Mouse (Mus musculus) left cerebral cortex, adult 8-10 months (tissue): Measurements from ENCODE around the gene Lcp2. TPM values are rescaled to one million over a fixed set of nuclear protein-coding genes. Genes with fewer than 3 reads are reported as not detected.
"Not testable (repeated sequence)": the region's sequence is repeated elsewhere in the genome, so short reads cannot be mapped to it uniquely, and the experiment has no call there.

Experiments used
- DNase-seq, 2 experiments: peaks; one replicate each; pipeline ENCODE4 v3.0.0; 2022; ENCODE audit warnings: low spot score in 2 of 2
- total RNA-seq, 4 experiments: library from RNA; stranded (reverse); gene quantifications; 2 replicates each; pipeline ENCODE4 v1.2.4; 2022

Gene Lcp2
- total RNA-seq, 4 experiments from 2014 or later = 2.7 to 6.1 (median 4.5) TPM

DNA sequence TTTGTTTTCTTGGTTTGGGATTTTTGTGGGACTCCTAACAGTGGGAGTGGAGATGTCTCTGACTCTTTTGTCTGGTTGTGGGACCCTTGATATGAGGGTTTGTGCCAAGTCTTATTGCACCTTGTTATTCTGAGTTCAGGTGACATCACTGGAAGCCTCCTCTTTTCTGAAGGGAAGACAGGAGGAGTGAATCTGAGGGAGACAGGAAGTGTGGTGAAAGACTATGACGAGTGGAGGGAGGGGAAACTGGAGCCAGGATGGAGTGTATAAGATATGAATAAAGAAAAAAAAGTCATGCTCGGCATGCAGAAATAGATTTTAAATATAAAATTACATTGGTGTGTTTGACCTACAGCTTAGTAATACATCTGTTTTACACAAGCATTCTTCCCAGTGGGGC lies 37.9 kb downstream of the Lcp2 start:
- no peak for DNase-seq

DNA sequence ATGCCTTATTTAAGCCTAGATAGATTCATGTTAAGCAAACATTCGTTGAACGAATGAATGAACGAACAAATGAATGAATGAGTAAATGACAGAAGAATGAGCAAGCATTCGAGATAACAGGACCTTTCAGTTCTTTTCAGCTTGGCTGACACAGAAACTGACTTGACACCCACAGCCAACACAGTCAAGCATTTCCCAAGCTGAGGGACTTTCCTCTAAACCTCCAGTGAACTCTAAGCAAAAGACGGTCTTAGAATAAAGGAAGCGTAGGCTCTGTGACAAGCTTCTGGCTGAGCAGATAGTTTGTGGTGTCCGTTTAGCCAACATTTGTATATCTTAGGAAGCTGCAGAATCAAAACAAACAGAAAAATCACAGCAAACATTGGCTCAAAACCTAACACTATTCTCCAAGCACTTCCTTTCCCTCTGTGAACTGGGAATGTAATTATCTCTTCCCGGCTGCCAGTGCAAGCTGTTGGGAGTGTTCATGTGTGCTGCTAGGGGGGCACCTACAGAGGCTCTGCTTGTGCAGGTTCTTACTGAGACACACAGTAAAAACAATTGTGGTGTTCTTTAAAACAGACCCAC lies 39.5 kb downstream of the Lcp2 start:
- no peak for DNase-seq

DNA sequence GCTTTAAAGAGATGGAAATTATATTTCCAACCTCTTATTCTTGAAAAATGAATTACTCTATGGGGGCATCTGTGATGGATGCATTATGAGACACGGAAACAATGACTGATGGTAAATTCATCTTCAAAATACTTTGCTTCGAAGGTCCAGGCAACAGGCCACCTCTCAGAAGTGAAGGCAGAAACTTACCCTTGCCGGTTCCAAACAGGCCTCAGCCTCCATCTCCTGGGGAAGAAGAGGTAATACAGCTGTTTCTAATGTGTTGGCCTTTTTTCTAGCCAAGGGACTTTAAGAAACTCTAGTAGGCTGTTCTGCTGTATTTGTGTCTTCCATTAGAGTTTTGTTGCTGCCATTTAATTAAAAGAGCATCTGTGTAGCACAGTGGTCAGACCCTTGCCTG lies 40.3 kb downstream of the Lcp2 start:
- no peak for DNase-seq

DNA sequence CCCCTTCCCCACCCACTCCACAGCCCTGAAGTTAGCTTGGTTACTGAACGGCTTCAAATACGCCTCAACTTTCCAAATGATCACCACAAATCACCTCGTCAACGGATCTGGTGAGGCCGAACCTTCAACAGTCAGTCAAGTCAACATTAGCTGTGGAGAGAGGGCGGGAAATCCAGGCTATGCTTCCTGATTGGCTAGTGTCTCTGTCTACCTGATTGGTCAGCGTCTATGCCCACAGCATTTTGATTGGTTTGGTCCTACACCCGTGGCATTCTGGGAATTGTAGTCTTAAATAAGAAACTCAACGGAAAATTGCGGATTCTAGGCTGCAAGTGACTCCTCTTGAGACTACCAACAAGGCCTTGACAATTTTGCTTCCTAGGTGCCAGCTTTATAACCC lies 51.7 kb downstream of the Lcp2 start, which contains the start of gene 4930469K13Rik:
TSS of gene 4930469K13Rik (minus strand) at position 133 of the 400 bp plus-strand sequence.
- no peak for DNase-seq

DNA sequence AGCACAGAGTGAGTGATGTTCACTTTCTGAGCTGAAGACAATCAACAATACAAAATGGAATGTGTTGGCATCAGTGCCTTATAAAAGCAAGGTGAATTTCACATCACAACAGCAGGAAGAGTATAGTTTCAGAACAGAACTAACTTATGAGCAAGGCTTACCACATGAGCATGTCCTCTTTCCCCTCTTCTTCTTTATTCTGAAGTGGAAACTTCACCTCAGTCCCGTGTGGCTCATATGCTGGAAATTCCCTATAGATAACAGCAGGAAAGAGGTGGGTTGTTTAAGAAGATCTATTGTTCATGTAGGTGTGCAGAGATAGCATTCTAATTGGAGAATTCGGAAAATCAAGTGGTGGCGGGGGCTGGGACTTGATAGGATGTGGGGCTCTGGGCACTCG lies 55.1 kb downstream of the Lcp2 start:
- DNase-seq = no peak

DNA sequence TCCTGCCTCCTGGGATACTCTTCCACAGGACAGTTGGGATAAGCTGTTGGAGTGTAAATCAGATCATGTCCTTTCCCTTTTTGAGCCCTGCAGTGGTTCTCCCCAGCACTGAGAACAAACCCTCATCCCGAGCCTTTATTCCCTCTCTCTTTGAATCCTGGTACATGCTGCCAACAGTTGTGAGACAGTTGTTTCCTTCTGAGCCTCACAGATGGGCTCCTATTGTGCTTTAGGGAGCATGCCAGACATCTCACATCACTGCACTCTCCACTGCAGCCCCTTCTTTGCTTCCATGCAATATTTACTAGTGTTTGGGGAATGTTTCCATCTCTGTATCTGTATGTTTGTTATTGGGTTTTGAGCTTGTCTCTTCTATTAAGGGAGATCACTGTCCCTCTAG lies 58.2 kb downstream of the Lcp2 start:
- DNase-seq = no peak

DNA sequence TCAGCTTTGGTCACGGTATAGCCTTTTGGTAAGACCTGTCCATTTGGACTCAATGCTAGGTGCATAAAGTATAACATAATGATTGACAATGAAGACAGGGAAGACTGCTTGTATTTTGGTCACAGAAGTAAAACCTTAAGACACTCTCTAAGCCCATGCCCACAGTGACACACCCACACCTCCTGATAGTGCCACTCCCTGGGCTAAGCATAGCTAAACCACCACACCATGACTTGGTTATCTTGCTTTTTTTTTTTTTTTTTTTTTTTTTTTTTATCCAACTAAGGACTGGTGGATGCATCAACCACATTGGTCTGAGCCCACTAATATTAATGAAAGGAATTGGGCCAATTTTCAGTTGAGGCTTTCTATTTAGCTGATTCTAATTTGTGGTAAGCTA lies 62.5 kb downstream of the Lcp2 start:
- no peak for DNase-seq

DNA sequence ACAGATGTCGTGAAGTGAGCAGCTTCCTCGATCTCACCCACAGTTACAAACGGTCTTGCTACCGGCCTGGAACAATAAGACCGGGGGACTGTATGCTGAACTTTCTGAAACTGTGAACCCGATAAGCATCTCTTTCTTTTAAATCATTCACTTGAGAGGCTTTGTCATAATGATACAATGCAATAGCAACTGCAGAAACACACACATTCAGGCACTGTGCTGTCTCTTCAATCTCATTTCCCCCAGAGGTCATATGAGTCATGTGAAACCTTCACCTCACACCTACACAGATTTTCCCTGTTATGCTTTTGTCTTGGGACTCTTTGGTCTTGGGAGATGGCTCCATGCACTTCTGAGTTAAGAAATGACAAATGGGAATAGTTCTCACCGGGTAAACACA lies 65.2 kb downstream of the Lcp2 start:
- DNase-seq = no peak

DNA sequence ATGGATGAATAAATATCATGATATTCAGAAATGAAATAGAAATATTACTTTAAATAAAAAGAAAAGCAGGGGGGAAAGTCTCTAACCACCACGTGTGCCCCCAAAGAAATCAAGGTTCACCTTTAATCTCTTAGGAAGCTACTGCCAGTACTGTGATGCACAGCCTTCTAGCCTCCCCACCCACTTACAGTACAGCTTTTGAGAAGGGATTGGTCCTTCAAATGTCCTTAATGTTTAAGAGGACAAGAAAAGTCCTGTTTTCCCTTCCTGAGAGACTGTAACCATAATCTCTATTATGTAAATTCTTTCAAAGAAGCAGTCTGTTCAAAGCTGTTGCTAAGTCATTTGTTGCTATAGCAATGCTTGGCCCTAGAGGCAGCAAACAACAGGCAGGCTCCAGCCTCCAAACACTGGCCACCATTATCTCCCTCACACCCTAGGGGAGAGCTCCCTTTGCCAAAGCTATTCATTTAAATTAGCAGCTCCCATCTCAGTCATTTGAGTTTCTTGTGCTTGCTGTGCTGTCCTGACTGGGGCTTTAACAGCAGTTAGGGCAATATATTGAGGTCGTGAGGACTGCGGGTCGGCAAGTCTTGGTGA lies 66.2 kb downstream of the Lcp2 start:
- peak in 1 of 2 experiments; percentile 37 for DNase-seq

DNA sequence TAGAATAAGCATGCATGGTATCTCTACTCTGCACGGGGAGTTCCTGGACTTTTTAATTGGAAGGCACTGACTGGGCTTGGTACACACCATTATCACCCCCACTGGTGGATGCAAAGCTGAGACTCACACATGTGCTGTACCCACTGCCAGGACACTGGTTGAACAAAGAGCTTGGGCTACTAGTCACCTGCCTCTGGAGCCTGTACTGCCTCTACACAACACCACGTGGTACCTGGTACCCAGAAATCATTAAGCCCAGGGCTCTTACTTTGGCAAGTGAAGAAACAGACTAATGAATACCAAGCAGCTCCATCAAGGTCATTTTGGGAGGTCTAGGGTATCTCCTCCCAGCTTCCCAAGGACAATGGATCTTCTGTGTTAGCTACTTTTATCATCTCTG lies 67.0 kb downstream of the Lcp2 start:
- DNase-seq = no peak

DNA sequence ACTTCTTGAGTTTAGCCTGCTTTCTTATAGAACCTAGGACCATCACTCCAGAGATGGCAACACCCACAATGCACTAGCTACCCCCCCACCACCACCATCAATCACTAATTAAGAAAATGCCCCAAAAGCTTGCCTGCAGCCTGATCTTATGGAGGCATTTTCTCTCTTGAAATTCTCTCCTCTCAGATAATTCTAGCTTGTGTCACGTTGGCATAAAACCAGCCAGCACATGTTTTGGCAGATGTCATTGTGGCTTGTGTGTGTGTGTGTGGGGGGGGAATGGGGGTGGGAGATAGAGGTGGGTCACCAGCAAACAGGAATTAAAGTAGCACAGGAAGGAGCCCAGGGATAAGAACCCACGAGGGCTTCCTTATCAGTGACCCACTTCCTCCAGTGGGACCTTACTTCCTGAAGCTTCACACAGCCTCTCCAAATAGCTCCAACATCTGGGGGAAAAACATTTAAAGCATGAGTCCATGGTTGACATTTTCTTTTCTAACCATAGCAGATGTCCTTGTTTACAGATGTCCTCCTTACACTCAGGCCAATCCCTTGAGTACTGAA lies 69.9 kb downstream of the Lcp2 start:
- DNase-seq = no peak

DNA sequence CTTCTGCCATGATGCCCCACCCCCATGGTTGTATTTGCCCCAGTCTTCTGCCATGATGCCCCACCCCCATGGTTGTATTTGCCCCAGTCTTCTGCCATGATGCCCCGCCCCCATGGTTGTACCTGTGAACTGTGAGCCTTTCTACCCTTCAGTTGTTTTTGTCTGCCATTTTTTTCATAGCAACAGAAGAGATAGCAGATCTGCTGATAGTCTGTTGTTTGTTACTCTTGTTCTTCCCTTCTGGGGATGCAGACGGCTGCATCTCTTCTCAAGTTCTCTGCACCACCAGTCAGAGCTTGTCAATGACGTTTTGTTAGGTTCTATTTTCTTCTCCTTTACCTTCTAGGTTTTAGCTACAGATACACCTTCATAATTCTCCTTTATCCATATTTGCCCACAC lies 70.9 kb downstream of the Lcp2 start:
- DNase-seq = no peak

DNA sequence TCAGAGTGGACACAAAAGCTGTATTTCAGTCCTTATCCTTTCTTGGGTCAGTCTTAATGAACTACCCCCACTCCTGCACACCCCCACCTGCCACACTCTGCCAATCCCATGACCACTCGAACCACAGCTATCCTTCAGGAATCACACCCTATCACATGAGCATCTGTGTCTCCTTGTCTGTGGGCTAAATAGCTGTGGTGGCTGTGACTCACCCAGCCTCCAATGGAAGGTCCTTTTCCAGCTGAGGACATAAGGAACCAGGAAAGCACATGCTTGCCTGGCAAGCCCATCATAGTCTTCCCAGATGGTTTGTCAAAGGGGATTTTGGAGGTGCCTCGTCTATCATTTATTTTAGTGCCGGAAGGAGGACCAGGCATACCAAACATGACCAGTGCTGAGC lies 71.6 kb downstream of the Lcp2 start:
- no peak for DNase-seq

DNA sequence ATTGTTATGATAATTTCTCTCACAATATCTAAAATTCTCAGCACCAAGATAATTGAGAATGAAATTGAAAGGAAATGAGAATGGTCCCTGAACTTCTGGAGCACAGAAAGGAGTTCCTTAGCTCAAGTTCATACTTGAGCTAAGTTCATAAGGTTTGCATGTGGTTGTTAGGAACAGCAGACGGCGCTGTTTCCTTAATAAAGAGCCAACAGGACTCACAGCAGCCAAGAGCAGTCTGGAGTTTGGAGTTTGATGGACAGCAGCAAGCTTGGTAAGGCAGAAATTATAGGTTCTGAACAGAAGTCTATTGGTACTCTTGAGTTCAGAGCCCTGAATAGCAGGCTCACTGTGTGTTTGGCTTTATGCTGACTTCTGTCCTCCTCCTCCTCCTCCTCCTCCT lies 76.4 kb downstream of the Lcp2 start:
- DNase-seq = no peak

DNA sequence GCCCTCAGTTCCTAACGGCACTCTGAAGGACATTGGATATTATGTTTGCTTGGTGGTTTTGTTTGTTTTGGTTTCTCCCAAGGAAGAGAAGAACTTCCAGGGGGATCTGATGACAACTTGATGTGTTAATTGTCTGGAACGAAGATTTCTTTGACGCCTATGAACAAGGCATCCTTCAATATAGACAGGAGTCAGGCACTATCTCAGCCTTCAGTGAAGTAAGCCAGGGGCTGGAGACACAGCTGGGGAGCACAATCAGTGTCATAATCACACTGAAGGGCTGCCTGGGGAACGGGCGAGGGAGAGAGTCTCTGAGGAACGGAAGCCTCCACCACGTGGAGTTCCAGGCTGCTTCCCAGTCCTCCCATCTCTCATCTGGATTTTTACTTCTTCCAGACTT lies 78.1 kb downstream of the Lcp2 start:
- no peak for DNase-seq

DNA sequence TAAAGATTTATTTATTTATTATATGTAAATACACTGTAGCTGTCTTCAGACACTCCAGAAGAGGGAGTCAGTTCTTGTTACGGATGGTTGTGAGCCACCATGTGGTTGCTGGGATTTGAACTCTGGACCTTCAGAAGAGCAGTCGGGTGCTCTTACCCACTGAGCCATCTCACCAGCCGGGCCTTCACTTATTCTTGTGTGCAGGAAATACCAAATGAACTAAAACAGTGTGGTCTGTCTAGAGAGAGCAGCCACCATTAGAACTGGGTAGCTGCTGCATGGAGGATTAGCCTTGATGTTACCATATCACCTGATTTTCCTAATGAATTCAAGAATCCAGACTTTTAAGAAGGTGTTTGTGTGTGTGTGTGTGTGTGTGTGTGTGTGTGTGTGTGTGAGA lies 79.0 kb downstream of the Lcp2 start:
- not testable (repeated sequence) for DNase-seq

DNA sequence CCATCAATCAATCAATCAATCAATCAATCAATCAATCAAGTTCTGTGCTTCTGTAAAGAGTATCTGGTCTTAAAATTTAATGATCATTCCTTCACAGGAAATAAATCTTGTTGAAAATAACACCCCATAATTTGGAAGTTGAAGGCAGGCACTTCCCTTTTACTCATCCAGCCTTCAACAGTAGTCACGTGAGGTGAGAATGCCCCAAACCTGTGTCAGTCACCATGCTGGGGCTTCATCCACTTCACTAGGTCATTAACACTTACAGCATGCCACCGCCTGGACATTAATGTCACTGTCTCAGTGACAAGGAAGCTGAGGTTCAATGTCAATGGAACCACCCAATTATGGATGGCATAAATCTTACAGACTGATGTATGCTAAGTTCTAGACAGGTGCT lies 81.7 kb downstream of the Lcp2 start:
- no peak for DNase-seq

DNA sequence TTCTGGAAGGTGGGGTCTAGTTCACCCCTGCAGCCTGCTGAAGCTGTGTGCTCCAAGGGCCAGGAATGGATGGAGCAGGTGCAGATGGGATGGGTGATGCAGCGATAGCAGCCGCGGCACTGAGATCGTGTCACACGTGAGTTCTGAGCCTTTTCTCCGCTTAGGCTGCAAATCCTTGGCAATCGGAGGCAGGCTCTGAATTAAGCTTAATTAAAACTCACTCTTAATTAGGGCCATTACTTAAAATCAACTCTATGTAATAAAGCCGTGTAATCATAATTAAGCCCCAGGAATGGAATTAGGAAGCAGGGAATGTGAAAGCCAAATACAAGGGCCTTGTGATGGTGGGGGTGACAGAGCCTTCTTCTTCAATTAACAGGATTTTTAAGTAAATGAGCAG lies 92.6 kb downstream of the Lcp2 start:
- DNase-seq = no peak

Other genes starting within 250 kb of the Lcp2 start
- gene Kcnmb1, start 83.9 kb upstream of the Lcp2 start, total RNA-seq = under 1 TPM; 0.35 to 0.66 (median 0.42) TPM
- 10 to 100 TPM; 25.7 to 29.8 (median 29.5) TPM for gene Kcnip1, start 53.8 kb upstream of the Lcp2 start, total RNA-seq
- gene 4930469K13Rik, start 51.6 kb downstream of the Lcp2 start, total RNA-seq = not detected
- under 1 TPM in 1 of 4 experiments, not detected in 3; 0.30 TPM for gene Foxi1, start 161.2 kb downstream of the Lcp2 start, total RNA-seq